Mouse (Mus musculus): ENCODE data around the gene Slc12a5.

Gene Slc12a5

DNA sequence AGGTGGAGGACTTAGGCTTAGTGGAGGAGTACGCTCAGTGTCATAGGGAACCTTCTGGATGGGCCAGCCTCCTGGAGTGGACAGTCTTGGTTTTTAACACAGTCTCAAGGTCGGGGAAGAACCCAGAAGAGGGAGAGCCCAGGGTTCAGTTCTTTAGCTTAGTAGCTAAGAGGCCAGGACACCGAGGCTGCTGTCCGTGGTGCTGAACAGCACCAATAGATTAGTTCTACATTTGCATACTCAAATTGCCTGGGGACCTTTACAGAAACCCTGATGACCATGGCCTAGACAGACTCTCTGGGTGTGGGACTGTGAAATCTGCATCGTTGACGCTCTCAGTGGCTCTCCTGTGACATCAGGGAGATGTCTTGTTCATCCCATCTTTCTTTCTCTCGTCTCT is 19.1 kb downstream of the Slc12a5 start:
- no peak for DNase-seq (ENCODE audit: low spot score in 2 of 2)

DNA sequence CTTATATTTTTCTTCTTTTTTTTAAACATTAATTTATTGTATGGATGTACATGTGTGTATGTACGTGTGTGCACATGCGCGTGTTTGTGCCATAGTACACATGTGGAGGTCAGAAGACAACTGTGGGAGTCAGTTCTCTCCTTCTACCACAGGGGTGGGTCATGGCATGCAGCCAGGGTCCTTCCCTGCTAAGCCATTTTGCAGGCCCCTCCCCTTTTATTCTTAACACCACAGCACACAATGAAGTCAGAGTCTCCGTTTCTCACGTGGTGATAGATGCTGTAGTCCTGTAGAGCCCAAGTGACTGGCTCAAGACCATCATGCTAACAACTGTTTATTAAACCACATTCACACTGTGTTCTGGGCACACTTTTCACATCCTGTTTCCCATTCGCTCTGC is 25.4 kb downstream of the Slc12a5 start:
- no peak for DNase-seq (ENCODE audit: low spot score in 2 of 2)

DNA sequence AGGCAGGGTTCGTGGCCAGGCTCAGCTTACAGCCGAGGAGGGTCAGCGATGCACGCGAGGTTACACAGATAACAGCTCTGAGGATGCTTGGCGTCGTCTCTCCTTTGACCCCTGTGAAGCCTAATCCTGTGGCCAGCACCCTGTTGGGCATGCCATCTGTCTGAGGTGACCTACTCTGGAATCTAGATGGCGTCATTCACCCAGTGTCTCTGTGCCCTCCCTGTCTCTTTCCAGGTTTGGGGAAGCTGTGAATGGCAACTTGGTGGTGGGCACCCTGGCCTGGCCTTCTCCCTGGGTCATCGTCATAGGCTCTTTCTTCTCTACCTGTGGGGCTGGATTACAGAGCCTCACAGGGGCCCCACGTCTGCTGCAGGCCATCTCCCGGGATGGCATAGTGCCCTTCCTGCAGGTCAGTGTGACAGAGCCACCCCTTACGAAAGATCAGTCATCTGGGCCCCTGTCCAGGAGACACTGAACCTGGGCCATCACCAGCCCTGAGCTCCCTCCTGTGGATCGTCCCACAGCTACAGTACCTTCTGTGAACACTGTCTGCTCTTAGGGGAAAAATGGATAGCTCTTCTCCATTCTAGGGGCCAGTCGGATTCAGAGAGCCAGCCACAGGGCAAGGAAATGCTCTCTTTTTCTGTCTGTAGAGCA is 25.9 kb downstream of the Slc12a5 start:
- DNase-seq (ENCODE audit: low spot score in 2 of 2) = no peak

DNA sequence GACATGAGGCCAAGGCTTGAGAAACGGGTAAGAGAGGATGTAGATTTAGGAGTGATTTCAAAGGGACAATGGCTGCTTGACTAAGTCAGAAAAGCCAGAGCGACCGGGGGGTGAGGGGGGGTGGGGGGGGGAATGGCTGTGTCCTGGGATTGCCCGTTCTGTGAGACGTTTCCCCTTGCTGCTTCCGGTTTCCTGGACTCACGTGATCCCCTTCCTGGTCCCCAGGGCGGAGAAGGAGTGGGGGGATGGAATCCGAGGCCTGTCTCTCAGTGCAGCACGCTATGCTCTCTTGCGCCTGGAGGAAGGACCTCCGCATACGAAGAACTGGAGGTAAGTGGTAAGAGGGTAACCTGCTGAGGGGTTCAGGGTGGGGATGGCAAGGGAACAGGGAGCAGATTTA is 28.2 kb downstream of the Slc12a5 start:
- DNase-seq (ENCODE audit: low spot score in 2 of 2) = no peak

DNA sequence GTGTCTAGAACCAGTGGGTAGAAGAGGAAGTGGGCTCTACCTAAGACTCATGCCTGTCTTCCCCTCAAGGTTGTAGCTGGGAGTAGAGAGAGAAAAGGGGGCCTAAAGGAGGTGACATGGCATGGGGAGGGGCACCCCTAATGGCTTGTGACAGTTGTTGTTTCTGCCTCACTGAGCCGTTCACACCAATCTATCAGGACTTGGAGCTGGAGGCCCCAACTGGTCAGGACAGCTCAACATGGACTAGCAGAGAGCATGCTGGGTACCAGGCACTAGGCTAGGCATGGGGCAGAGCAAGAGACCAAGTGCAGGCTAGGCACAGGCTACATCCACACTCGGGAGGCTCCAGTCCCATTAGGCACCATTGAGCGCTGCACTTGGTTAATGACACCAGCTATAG is 30.5 kb downstream of the Slc12a5 start:
- DNase-seq (ENCODE audit: low spot score in 2 of 2) = no peak

DNA sequence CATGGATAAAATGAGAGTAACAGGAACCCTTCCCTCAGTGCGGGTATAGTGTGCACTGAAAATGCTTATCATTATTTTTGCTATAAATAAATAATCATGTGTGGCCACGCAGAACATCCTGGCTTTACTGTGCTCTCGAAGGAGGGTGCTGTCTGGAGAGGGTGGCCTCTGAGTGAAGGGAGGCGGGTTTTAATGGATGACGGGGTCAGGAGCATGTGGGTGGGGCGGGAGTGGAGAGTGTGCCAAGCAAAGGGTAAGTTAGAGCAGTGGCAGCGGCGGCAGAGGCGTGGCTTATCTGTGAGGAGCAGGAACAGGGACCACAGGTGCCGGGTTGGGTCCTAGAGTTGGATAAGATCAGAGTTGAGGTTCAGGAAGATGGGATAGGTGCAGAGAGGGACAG is 31.2 kb downstream of the Slc12a5 start:
- no peak for DNase-seq (ENCODE audit: low spot score in 2 of 2)

DNA sequence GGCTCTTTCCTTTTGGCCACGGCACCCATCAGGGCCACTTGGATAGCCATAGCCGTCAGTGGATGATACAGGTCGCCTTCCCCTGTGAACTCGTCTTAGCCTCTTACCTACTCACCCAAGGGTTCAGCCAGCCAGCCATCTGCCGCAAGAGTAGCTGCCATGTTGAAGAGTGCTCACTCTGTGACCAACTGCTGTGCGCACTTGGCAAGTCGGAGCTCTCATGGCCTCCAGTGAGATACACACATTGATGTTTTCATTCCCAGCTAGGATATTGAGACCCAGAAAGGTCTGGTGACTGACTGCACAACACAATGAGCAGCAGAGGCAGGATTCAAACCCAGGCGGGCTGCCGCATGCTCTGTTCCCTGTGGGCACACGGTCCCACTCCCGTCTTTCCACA is 33.6 kb downstream of the Slc12a5 start:
- no peak for DNase-seq (ENCODE audit: low spot score in 2 of 2)

DNA sequence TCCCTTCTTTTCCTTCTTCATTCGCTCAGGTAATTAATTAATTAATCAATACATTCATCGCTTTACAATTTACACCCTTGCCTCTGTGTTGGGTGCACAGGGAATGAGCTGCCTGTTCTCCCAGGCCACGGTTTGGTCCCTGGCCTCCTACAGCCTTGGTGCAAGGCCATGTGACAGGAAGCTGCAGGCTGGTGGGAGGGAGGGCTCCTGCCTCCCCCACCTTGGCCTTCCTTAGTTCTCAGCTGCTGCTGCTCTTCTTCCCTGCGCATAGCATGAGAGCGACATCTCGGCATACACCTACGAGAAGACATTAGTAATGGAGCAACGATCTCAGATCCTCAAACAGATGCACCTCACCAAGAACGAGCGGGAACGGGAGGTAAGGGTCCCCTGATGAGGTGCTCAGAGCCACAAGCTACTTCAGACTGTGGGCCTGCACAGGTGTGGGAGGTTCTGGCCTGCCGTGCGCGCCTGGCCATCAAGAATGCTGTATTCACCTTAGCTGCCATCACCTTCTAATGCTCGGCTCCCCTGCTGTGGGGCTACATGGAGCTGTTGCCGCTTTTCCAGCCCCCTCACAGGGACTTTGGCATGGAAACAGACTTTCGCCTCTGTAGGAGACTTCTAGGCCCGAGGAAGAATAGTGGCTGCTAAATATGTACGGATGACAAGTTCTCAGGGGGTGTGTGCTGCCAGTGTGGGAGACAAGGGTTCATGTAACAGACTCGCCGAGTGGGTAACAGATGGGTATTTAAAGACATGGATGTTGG is 34.2 kb downstream of the Slc12a5 start:
- no peak for DNase-seq (ENCODE audit: low spot score in 2 of 2)

DNA sequence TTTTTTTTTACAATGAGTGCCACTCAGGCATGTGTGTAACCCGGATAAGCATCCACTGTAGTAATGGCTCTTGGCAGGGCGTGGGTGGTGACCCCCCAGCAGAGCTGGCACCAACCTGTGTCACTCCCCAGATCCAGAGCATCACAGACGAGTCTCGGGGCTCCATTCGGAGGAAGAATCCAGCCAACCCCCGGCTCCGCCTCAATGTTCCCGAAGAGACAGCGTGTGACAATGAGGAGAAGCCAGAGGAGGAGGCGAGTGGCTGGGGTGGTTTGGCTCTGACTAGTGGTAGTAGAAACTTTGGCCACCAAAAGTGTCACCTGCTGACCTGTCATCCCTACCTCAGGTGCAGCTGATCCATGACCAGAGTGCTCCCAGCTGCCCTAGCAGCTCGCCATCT is 35.4 kb downstream of the Slc12a5 start:
- DNase-seq (ENCODE audit: low spot score in 2 of 2) = no peak

DNA sequence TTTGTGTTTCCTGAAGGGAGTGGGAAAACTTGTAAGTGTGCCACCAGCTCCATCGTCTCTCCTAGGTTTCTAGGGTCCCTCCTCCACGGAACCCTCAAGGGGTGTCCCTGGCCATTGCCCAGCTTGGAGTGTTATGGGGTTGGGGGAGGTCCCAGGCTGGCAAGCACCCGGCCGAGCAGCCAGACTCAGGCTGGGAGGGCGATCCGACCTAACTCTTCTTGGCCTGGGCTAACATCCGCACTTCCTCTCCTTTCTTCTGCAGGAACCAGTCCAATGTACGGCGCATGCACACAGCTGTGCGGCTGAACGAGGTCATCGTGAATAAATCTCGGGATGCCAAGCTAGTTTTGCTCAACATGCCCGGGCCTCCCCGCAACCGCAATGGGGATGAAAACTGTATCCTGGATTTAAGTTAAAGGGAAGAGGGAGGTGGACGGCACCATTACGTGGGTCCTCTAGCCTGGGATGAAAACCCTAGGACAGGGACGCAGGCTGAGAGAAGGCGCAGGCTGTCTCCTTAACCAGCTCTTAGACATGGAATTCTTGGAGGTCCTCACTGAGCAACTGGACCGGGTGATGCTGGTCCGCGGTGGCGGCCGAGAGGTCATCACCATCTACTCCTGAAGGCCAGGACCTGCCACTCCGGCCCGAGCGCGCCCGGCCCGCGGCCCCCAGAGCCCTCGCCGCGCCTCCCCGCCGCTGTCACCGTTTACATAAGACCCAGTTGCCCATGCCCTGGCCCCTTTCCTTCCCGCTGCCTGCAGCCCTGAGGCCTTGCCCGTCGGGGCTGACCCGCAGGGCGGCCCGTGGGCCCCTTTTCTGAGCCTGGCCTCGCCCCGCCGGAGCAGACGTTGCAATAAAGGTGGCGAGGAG is 36.5 kb downstream of the Slc12a5 start:
- no peak for DNase-seq (ENCODE audit: low spot score in 2 of 2)

DNA sequence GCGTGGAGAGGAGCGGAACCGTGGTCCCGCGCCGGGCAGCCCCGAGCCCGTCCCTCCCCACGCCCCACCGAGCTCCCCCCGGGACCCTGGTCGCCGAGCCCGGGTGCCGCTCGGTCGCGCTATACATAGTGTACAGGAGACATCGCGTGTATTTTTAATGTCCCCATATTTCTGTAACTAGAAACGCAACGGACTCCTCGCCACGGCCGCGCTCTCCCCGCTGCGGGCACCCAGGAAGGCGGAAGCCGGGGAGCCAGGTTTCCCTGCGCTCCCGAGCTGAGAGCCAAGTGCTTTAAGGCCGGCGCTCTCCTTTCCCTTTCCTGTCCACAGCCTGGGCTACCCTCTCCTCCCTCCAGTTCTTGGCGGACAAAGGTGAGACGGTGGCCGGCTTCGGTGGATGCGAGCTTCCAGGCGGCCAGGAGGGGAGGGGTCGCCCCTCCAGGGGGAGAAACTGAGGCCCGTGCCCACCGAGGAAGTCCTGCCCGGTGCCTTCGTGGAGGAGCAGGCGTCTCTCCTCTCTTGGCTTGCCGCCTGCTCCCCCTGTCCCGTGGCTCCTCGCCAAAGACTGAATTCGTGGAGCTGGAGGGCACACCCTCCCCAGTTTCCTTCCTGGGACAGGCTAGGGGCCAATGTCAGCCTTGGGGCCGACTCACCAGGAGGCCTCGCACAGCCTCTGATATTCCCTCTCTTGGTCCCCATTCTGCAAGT is 37.3 kb downstream of the Slc12a5 start:
- no peak for DNase-seq (ENCODE audit: low spot score in 2 of 2)

DNA sequence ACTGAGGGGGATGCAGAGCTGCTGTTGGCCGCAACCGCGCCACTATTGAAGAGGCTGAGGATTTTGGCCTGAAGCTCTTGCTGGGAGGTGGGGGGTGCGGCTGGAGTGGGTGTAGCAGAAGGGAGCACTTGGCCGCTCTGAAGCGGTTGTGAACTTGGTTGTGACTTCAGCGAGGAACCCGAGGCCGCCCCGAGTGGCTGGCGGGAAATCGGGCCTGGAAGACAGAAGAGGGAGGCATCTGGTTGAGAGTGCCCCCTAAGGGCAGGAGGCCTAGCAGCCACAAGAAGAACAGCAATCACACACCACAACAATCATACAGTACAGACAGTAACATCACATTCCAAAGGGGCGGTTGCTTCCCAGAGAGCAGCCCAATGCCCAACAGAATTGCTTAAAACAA is 41.4 kb downstream of the Slc12a5 start:
- no peak for DNase-seq (ENCODE audit: low spot score in 2 of 2)

DNA sequence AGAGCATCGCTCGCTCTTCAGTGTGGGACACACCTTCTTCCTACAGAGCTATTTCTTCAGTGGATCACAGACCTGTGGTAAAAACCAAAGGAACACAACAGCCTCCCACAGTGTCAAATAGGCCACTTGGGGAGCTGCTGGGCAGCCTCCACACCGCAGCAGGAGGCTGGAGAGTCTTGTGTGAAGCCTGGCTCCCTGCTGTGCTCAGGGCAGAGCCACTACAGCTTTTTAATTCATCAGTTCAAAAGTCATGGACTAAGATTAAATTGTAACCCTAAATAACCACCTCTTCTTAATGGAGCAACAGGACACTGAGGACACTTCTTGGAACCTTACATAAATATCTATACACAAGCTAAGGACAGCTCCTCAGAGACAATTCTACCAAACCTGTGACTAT is 42.5 kb downstream of the Slc12a5 start:
- DNase-seq (ENCODE audit: low spot score in 2 of 2) = no peak

DNA sequence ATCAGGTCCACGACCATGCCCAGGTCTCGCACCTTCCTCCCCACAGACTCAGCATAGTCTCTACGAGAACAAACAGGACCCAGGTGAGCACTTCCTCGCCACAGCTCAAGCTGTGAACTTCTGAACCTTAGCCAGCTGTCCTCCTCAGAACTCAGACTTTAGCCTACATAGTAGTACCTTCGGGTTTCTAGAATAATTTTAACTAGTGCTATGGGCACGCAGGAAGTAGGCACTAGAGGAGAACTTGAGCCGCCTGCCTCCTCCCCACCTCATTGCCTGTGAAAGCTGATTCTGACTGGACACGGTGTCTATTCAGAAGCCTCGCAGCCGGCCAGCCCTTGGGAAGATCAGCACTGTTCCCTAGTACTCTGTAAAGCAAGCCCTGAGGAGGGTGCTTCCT is 43.6 kb downstream of the Slc12a5 start:
- no peak for DNase-seq (ENCODE audit: low spot score in 2 of 2)

DNA sequence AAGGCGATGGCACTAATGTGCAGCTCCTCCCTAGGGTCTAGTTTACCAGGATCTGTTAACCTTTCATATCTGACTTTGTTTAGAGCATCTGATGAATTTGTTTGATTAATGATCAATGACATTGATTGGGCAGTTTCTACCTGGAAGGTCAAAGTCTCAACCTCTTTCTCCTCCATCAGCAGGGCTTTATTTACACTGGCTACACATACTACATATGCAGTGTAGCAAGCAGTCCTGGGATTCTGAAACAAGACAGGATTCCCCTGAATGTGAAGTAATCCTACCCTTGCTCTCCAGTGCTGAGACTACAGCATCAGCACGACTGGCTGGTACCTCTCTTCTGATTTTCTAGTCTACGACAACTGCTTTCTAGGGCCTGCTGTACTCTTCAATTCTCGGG is 46.2 kb downstream of the Slc12a5 start:
- DNase-seq (ENCODE audit: low spot score in 2 of 2) = no peak

DNA sequence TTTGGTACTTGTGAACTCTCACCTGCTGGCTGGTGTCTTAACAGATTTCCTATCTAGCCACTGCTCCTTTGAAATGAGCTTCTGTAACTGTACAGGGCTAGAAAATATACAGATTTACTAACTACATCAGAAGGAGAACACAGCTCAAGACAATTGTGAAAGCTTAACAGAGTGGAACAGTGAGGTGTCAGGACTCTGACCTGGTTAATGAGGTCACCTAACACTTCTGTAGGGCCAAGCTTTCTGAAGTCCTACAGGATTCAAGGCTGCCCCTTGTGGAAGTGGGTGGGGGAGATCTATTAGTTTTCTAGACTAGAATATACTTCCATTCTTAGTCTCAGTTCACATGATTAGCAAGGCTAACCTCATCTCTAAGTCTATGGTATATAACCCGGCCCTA is 47.4 kb downstream of the Slc12a5 start:
- no peak for DNase-seq (ENCODE audit: low spot score in 2 of 2)

DNA sequence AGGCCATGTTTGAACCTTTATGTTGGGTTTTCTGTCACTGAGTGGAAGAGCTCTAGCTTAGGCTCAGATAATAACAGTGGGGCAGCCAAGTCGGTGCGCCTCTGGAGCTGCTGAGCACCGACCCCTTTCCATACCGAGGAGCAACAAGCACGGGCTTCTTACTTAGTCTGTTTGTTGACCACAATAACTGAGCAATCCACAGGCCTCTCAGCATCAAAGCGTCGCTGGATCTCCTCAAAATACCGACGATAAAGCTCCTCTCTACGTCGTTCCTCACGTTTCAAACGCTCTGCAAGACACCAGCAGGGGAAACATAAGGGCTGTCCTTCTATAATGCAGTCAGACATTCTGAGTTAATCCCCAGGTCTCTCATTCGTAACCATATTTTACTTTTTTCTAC is 48.6 kb downstream of the Slc12a5 start:
- no peak for DNase-seq (ENCODE audit: low spot score in 2 of 2)

DNA sequence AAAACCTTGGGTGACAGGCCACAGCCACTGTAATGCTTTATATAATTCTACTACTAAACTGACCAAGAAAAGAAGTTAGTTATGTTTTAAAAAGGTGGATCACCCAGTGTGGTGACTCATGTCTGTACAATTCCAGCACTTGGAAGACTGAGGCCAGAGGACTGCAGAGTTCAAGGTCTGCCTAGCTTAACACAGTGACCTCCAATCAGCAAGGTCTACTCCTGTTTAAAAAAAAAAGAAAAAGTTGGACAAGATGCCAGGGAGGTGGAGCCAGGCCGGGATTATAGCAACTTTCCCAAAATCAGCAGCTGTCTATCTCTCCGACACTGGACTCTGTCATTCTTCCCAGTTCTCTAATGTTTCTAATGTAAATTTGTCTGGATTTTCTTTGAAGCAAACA is 49.0 kb downstream of the Slc12a5 start:
- DNase-seq (ENCODE audit: low spot score in 2 of 2) = no peak

DNA sequence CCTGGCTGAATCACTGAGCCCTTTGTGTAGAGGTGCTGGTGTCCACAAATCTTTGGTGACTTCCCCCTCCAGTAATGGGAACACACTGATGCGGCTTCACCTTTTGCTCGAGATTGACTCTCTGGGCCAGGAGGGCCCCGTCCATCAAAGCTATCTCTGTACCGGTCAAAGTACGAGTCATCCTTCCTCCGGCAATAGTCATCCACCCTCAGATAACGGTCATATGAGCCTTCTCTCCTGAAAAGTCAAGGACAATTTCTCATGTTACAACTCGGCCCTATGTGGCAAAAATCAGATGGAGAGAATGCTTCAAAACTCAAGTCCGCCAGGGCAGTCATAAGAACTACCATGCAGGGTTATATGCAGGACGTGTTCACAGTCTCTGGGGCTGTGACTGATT is 49.7 kb downstream of the Slc12a5 start:
- no peak for DNase-seq (ENCODE audit: low spot score in 2 of 2)

DNA sequence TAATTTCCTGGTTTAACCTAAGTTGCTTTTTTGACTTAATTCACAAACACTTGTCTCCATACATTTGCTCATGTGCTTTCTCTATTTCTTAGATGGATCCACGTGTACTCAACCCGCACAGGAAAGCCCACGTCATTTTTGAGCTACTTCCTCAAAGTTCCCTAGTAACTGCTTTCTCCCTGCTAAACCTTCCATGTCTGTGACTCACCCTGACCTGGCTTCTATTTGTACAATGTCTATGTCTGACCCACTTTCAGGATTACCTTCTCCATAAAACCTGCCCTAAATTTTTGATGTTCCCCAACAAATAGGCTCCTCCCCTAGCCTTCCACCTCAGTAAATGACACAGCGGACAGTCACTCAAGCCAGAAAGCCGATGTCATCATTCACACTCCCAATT is 54.3 kb downstream of the Slc12a5 start:
- DNase-seq (ENCODE audit: low spot score in 2 of 2) = no peak

DNA sequence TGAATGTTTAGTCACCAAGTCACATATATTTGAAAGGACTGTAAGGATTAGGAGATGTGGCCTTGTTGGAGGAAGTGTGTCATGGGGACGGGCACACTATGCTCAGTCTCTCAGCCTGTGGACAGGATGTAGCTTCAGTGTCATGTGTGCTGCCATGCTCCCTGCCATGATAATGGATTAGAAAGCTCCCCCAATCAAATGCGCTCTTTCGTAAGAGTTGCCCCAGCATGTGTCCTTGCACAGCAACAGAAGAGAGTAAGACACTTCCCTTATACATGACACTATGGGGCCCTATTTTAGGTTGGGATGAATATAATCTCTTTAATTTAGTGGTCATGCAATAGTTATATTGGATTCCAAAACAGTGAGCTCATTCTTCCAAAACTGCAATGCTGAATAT is 59.9 kb downstream of the Slc12a5 start:
- no peak for DNase-seq (ENCODE audit: low spot score in 2 of 2)

DNA sequence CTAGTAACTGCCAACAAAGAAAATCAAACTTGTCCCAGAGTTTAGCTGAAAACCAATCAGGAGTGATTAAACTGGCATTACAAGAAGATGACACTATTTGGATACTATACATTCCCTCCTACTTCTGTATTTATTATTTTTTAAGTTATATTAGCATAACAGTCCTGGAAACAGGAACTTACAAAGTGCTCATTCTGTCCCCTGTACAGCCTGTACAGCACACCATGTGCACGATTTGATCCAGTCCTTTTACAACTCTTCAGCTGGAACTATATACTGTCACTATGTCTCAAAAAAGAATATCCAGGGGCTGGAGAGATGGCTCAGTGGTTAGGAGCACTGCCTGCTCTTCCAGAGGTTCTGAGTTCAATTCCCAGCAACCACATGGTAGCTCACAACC is 66.6 kb downstream of the Slc12a5 start:
- no peak for DNase-seq (ENCODE audit: low spot score in 2 of 2)

Measured in frontal cortex, postnatal 10 days (tissue).